Mouse (Mus musculus) T-helper 2 cell (primary cell): ENCODE data around the gene Prdx6b.

ENCODE experiments used
- in situ Hi-C: fragments of 300-600 bp; cut with MboI, MseI; formaldehyde crosslinking; loops from one replicate; pipeline ENCODE4 v1.15.1; 2025; ENCODE audit warnings: high pct_unique_total_duplicates

Prdx6b gene

GRCm38 (mm10) chr2:80322878-80323277 lies 30.6 kb downstream of the Prdx6b start:
- in situ Hi-C loops, result loop anchor here (10.0 kb wide), 1 partner anchor 332 kb away; no protein-coding TSS in a partner anchor

- in situ Hi-C loops, result loop anchor here (10.0 kb wide), 1 partner anchor 329 kb away; no protein-coding TSS in a partner anchor
Observed at GRCm38 (mm10) chr2:80325779-80326178, 33.5 kb downstream of the Prdx6b start.

- in situ Hi-C loops, result loop anchor here (10.0 kb wide), 1 partner anchor 328 kb away; no protein-coding TSS in a partner anchor
Observed at GRCm38 (mm10) chr2:80327272-80327671, 35.0 kb downstream of the Prdx6b start.

GRCm38 (mm10) chr2:80328961-80329653 lies 36.8 kb downstream of the Prdx6b start:
- in situ Hi-C loops, result loop anchor here (10.0 kb wide), 1 partner anchor 326 kb away; no protein-coding TSS in a partner anchor

- in situ Hi-C loops, result no loop called here
Observed at GRCm38 (mm10) chr2:80340537-80340936, 48.3 kb downstream of the Prdx6b start.
